Mouse (Mus musculus) skeletal muscle tissue, postnatal 0 days (tissue): Measurements from ENCODE around the gene Nxt2. TPM values are rescaled to one million over a fixed set of nuclear protein-coding genes. Genes with fewer than 3 reads are reported as not detected.

ENCODE experiments used
- polyA plus RNA-seq: library from polyadenylated mRNA; unstranded; fragments of >200 nt; fragmentation: Nextera tagmentation; extraction: Ambion mirVana; gene quantifications from 2 replicates; pipeline ENCODE4 v1.2.1, GENCODE M21; 2015

Nxt2 gene
- polyA plus RNA-seq, result 4.6 and 6.4 TPM in 2 replicates

DNA sequence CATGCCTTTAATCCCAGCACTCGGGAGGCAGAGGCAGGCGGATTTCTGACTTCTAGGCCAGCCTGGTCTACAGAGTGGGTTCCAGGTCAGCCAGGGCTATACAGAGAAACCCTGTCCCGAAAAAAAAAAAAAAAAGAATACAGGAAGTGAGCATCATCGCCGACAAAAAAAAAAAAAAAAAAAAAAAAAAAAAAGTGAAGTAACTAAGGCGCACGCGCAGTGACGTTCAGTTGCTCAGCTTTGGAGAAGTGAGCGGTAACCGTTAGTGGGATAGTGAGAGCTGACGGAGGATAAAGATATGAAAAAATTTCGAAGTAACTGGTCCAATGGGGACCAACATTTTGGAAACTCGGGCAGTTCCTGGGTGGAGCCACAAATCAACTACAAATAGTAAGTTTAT, at the start of gene Nxt2:
Nxt2 (plus strand) TSS at position 229 of the 400 bp plus-strand sequence.

GRCm38 (mm10) chrX:142196831-142197230, 29.7 kb upstream of the Nxt2 start, which contains the start of gene Gucy2f:
Gene Gucy2f, minus strand, starts transcription at chrX:142196931.

Other genes starting within 250 kb of the Nxt2 start
- gene Gucy2f, start 29.8 kb upstream of the Nxt2 start, polyA plus RNA-seq, result not detected in 2 replicates
- 253 and 283 TPM in 2 replicates for gene Kcne1l, start 79.5 kb downstream of the Nxt2 start, polyA plus RNA-seq
- gene Acsl4, start 163.8 kb downstream of the Nxt2 start, polyA plus RNA-seq, result 13.8 and 16.2 TPM in 2 replicates